Mouse (Mus musculus): ENCODE results near the gene Lztr1.
"Not testable (repeated sequence)": the region's sequence is repeated elsewhere in the genome, so short reads cannot be mapped to it uniquely, and the experiment has no call there.

- TF ChIP-seq CTCF (conservative IDR thresholded peaks at IDR 0.05; ENCODE audit: insufficient read depth, insufficient read length, low read depth, low read length); POLR2A (IDR thresholded peaks at IDR 0.05; ENCODE audit: low read depth, low read length): not testable (repeated sequence)
These were observed 457 bp upstream of the Lztr1 start for GRCm38 (mm10) chr16:17508031-17508430.
